Mouse (Mus musculus) lung, adult 18-20 months (tissue): ENCODE results near the gene Gm20388.

ENCODE experiments used
- DNase-seq, 2 experiments: peaks; one replicate each; pipeline ENCODE4 v3.0.0; 2022; ENCODE audit warnings: mixed read lengths in 2 of 2

The Gm20388 gene

GRCm38 (mm10) chr8:120298601-120299532 is 388.2 kb downstream of the Gm20388 start:
- no peak for DNase-seq

- peak; percentile 52 to 70 for DNase-seq
Measured at GRCm38 (mm10) chr8:120300601-120301141, 390.0 kb downstream of the Gm20388 start.

- DNase-seq: no peak
Measured at GRCm38 (mm10) chr8:120302941-120303675, 392.5 kb downstream of the Gm20388 start.

GRCm38 (mm10) chr8:120304097-120304496 is 393.5 kb downstream of the Gm20388 start:
- no peak for DNase-seq

GRCm38 (mm10) chr8:120305800-120306385 is 395.3 kb downstream of the Gm20388 start:
- DNase-seq: no peak

GRCm38 (mm10) chr8:120307103-120307502 is 396.5 kb downstream of the Gm20388 start:
- no peak for DNase-seq

GRCm38 (mm10) chr8:120307528-120307927 is 396.9 kb downstream of the Gm20388 start:
- no peak for DNase-seq

- no peak for DNase-seq
Measured at GRCm38 (mm10) chr8:120308131-120308530, 397.5 kb downstream of the Gm20388 start.

GRCm38 (mm10) chr8:120308553-120308952 is 397.9 kb downstream of the Gm20388 start:
- peak in 1 of 2 experiments; percentile 29 for DNase-seq

- DNase-seq: peak; percentile 70 to 74
Measured at GRCm38 (mm10) chr8:120309326-120309725, 398.7 kb downstream of the Gm20388 start.

GRCm38 (mm10) chr8:120310063-120310462 is 399.4 kb downstream of the Gm20388 start:
- DNase-seq: no peak

GRCm38 (mm10) chr8:120312452-120312851 is 401.8 kb downstream of the Gm20388 start:
- no peak for DNase-seq

GRCm38 (mm10) chr8:120313674-120314073 is 403.0 kb downstream of the Gm20388 start:
- DNase-seq: no peak

GRCm38 (mm10) chr8:120314932-120315331 is 404.3 kb downstream of the Gm20388 start:
- no peak for DNase-seq

- DNase-seq: no peak
Measured at GRCm38 (mm10) chr8:120315644-120316043, 405.0 kb downstream of the Gm20388 start.

GRCm38 (mm10) chr8:120316707-120317106 is 406.1 kb downstream of the Gm20388 start:
- DNase-seq: no peak

- no peak for DNase-seq
Measured at GRCm38 (mm10) chr8:120317118-120317824, 406.6 kb downstream of the Gm20388 start.

GRCm38 (mm10) chr8:120318476-120318991 is 407.9 kb downstream of the Gm20388 start:
- DNase-seq: no peak

GRCm38 (mm10) chr8:120319449-120319848 is 408.8 kb downstream of the Gm20388 start:
- DNase-seq: peak; percentile 69 to 78

GRCm38 (mm10) chr8:120320146-120320545 is 409.5 kb downstream of the Gm20388 start:
- DNase-seq: no peak

GRCm38 (mm10) chr8:120321724-120322123 is 411.1 kb downstream of the Gm20388 start:
- no peak for DNase-seq

- peak; percentile 71 to 74 for DNase-seq
Measured at GRCm38 (mm10) chr8:120322956-120323448, 412.4 kb downstream of the Gm20388 start.
